Mouse (Mus musculus) MEL (cell line): ENCODE results near the gene Cct3.

Experiments
- CTCF ChIP-seq, 3 experiments: IDR thresholded peaks in 2 of 3; conservative IDR thresholded peaks in 1 of 3; 2 replicates each; pipeline ENCODE4 v1.5.1; 2011 to 2012; ENCODE audit warnings: low read length in 3 of 3, low read depth in 2 of 3, mild to moderate bottlenecking in 2 of 3, improper control_type of control experiment in 1 of 3, inconsistent platforms in 1 of 3, mixed read lengths in 1 of 3, moderate library complexity in 1 of 3; ENCODE audit not compliant: control insufficient read depth in 1 of 3, insufficient read depth in 1 of 3, poor library complexity in 1 of 3, severe bottlenecking in 1 of 3
- EP300 ChIP-seq, 2 experiments: IDR thresholded peaks; 2 replicates each; pipeline ENCODE4 v1.6.1; 2011; ENCODE audit warnings: improper control_type of control experiment in 2 of 2, low read length in 2 of 2, low read depth in 1 of 2, mild to moderate bottlenecking in 1 of 2
- HCFC1 ChIP-seq: IDR thresholded peaks from 2 replicates; pipeline ENCODE4 v1.6.1; 2012; ENCODE audit warnings: low read depth, mild to moderate bottlenecking, inconsistent platforms, low read length, improper control_type of control experiment, moderate library complexity
- KAT2A ChIP-seq: conservative IDR thresholded peaks from 2 replicates; pipeline ENCODE4 v1.6.1; 2012; ENCODE audit warnings: low read depth, low read length, improper control_type of control experiment, inconsistent platforms
- MAX ChIP-seq: IDR thresholded peaks from 2 replicates; pipeline ENCODE4 v1.6.1; 2011; ENCODE audit warnings: low read length, improper control_type of control experiment
- MAZ ChIP-seq: IDR thresholded peaks from 2 replicates; pipeline ENCODE4 v1.6.1; 2012; ENCODE audit warnings: low read depth, mild to moderate bottlenecking, inconsistent platforms, low read length, improper control_type of control experiment
- POLR2A ChIP-seq, 2 experiments: IDR thresholded peaks; 2 replicates each; pipeline ENCODE4 v1.6.1; 2011 to 2012; ENCODE audit warnings: low read length in 2 of 2, mild to moderate bottlenecking in 2 of 2, control low read depth in 1 of 2, improper control_type of control experiment in 1 of 2, low read depth in 1 of 2, moderate library complexity in 1 of 2; ENCODE audit not compliant: control insufficient read depth in 1 of 2, insufficient read depth in 1 of 2, poor library complexity in 1 of 2
- RCOR1 ChIP-seq: IDR thresholded peaks from 2 replicates; pipeline ENCODE4 v1.6.1; 2012; ENCODE audit warnings: low read depth, mild to moderate bottlenecking, inconsistent platforms, low read length, improper control_type of control experiment
- TAL1 ChIP-seq: IDR thresholded peaks from 2 replicates; pipeline ENCODE4 v1.6.1; 2012; ENCODE audit warnings: mild to moderate bottlenecking, inconsistent platforms, low read length, moderate library complexity, mixed read lengths
- ZC3H11A ChIP-seq: IDR thresholded peaks from 2 replicates; pipeline ENCODE4 v1.6.1; 2012; ENCODE audit warnings: low read depth, mild to moderate bottlenecking, inconsistent platforms, low read length, improper control_type of control experiment
- ZMIZ1 ChIP-seq: IDR thresholded peaks from 2 replicates; pipeline ENCODE4 v1.6.1; 2012; ENCODE audit warnings: low read depth, mild to moderate bottlenecking, inconsistent platforms, low read length, improper control_type of control experiment, moderate library complexity
- ZNF384 ChIP-seq: IDR thresholded peaks from 2 replicates; pipeline ENCODE4 v1.6.1; 2012; ENCODE audit warnings: low read depth, mild to moderate bottlenecking, inconsistent platforms, low read length, improper control_type of control experiment

- no peak for TF ChIP-seq ZNF384
- no peak; the same call in 1 of the 2 replicates for TF ChIP-seq RCOR1
- TF ChIP-seq ZC3H11A: no peak
- TF ChIP-seq CTCF (IDR thresholded peaks at IDR 0.05 in 2 of 3, conservative IDR thresholded peaks at IDR 0.05 in 1 of 3; ENCODE audit: control insufficient read depth in 1 of 3, insufficient read depth in 1 of 3, low read depth in 2 of 3, low read length in 3 of 3, poor library complexity in 1 of 3, severe bottlenecking in 1 of 3): no peak
- no peak for TF ChIP-seq HCFC1
- no peak for TF ChIP-seq POLR2A (IDR thresholded peaks at IDR 0.05; ENCODE audit: control insufficient read depth in 1 of 2, insufficient read depth in 1 of 2, low read depth in 1 of 2, low read length in 2 of 2, poor library complexity in 1 of 2)
- no peak for TF ChIP-seq ZMIZ1
- TF ChIP-seq EP300 (IDR thresholded peaks at IDR 0.05; ENCODE audit: low read depth in 1 of 2, low read length in 2 of 2): no peak; a peak in 1 of 4 replicates
- peak; percentile 0; the same call in 1 of the 2 replicates for TF ChIP-seq KAT2A
- TF ChIP-seq MAX: no peak
- no peak for TF ChIP-seq MAZ
- TF ChIP-seq TAL1: no peak
Measured at GRCm38 (mm10) chr3:88297321-88297851, 470 bp downstream of the Cct3 start.
